Mouse (Mus musculus): Measurements from ENCODE around the gene Pkp3. TPM values are rescaled to one million over a fixed set of nuclear protein-coding genes. Genes with fewer than 3 reads are reported as not detected.

Gene Pkp3
- polyA plus RNA-seq, 1 experiment = 0.88 TPM

DNA sequence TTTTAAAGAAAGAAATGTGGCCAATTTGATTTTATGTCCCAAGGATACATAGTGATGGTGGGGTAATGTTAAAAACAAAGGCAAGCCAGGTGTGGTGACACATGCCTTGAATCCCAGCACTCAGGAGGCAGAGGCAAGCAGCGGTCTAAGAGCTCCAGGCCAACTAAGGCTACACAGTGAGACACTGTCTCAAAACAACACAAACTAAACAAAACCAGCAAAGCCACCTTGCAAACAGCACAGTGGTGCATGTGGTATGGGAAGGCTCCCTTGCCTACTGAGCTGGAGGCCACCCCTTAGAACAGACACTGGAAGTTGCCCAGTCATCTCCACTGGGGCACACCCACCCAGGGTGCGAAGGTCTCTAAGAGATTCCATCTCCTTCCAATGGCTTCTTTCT, 18.1 kb upstream of the Pkp3 start:
- Histone ChIP-seq H3K27me3 (ENCODE audit: control insufficient read depth, insufficient read depth, insufficient read length) (no peaks in the 10 kb centered on the region), H3K36me3 (ENCODE audit: control insufficient read depth, insufficient read depth) (no peaks in the 10 kb centered on the region), H3K79me3 (ENCODE audit: low read depth) (no peaks in the 10 kb centered on the region), H3K79me2 (ENCODE audit: control insufficient read depth, insufficient read depth) (no peaks in the 10 kb centered on the region), H3K4me3 (ENCODE audit: insufficient read depth, poor library complexity, severe bottlenecking) (no peak overlapping the region), H3ac (ENCODE audit: control insufficient read depth, insufficient read length, low read depth) (no peak overlapping the region)
- TF ChIP-seq FOSL1 (IDR thresholded peaks at IDR 0.05; ENCODE audit: insufficient read depth, low read length, poor library complexity, severe bottlenecking) (no peak), CTCF (IDR thresholded peaks at IDR 0.05; ENCODE audit: control insufficient read depth, insufficient read depth, insufficient read length) (no peak), MYOD1 (IDR thresholded peaks at IDR 0.05; ENCODE audit: control insufficient read depth, insufficient read length, low read depth) (no peak), USF1 (IDR thresholded peaks at IDR 0.05; ENCODE audit: low read depth) (no peak), MYOG (IDR thresholded peaks at IDR 0.05; ENCODE audit: control insufficient read depth, extremely low read depth, insufficient read length) (no peak), CEBPB (IDR thresholded peaks at IDR 0.05; ENCODE audit: low read depth) (no peak), MAX (IDR thresholded peaks at IDR 0.05) (no peak)

- H3ac ChIP-seq (ENCODE audit: control insufficient read depth, insufficient read length, low read depth) = peak within 1 kb of the TSS; percentile 71
- no peaks in the 10 kb centered on the region for H3K79me2 ChIP-seq (ENCODE audit: control insufficient read depth, insufficient read depth)
- H3K79me3 ChIP-seq (ENCODE audit: low read depth) = no peaks in the 10 kb centered on the region
- peak within 1 kb of the TSS; percentile 29 for H3K4me3 ChIP-seq (ENCODE audit: insufficient read depth, poor library complexity, severe bottlenecking)
- H3K36me3 ChIP-seq (ENCODE audit: control insufficient read depth, insufficient read depth) = no peaks in the 10 kb centered on the region
- no peaks in the 10 kb centered on the region for H3K27me3 ChIP-seq (ENCODE audit: control insufficient read depth, insufficient read depth, insufficient read length)
- no peak for TF ChIP-seq MYOG (IDR thresholded peaks at IDR 0.05; ENCODE audit: control insufficient read depth, extremely low read depth, insufficient read length)
- peak; percentile 55 for TF ChIP-seq MAX (IDR thresholded peaks at IDR 0.05)
These were observed 17.4 kb upstream of the Pkp3 start, which contains the start of gene B4galnt4 for GRCm38 (mm10) chr7:141060426-141061242. TSS of gene B4galnt4 (plus strand) at chr7:141061104.

- peak overlapping the region; percentile 71 for H3ac ChIP-seq (ENCODE audit: control insufficient read depth, insufficient read length, low read depth)
These were observed 16.7 kb upstream of the Pkp3 start for GRCm38 (mm10) chr7:141061269-141061692.

GRCm38 (mm10) chr7:141062525-141062924, 15.5 kb upstream of the Pkp3 start:
- Histone ChIP-seq H3K79me2 (ENCODE audit: control insufficient read depth, insufficient read depth) (no peaks in the 10 kb centered on the region), H3K36me3 (ENCODE audit: control insufficient read depth, insufficient read depth) (no peaks in the 10 kb centered on the region), H3K27me3 (ENCODE audit: control insufficient read depth, insufficient read depth, insufficient read length) (no peaks in the 10 kb centered on the region), H3ac (ENCODE audit: control insufficient read depth, insufficient read length, low read depth) (no peak overlapping the region), H3K79me3 (ENCODE audit: low read depth) (no peaks in the 10 kb centered on the region), H3K4me3 (ENCODE audit: insufficient read depth, poor library complexity, severe bottlenecking) (no peak overlapping the region)
- no peak for TF ChIP-seq MYOG (IDR thresholded peaks at IDR 0.05; ENCODE audit: control insufficient read depth, extremely low read depth, insufficient read length)

More at GRCm38 (mm10) chr7:141061269-141061692, 16.7 kb upstream of the Pkp3 start:
- H3K36me3 ChIP-seq (ENCODE audit: control insufficient read depth, insufficient read depth) = no peaks in the 10 kb centered on the region
- H3K27me3 ChIP-seq (ENCODE audit: control insufficient read depth, insufficient read depth, insufficient read length) = no peaks in the 10 kb centered on the region
- H3K79me3 ChIP-seq (ENCODE audit: low read depth) = no peaks in the 10 kb centered on the region
- H3K79me2 ChIP-seq (ENCODE audit: control insufficient read depth, insufficient read depth) = no peaks in the 10 kb centered on the region
- no peak for TF ChIP-seq FOSL1 (IDR thresholded peaks at IDR 0.05; ENCODE audit: insufficient read depth, low read length, poor library complexity, severe bottlenecking)
- TF ChIP-seq MYOG (IDR thresholded peaks at IDR 0.05; ENCODE audit: control insufficient read depth, extremely low read depth, insufficient read length) = no peak
- TF ChIP-seq USF1 (IDR thresholded peaks at IDR 0.05; ENCODE audit: low read depth) = no peak
- no peak for TF ChIP-seq MYOD1 (IDR thresholded peaks at IDR 0.05; ENCODE audit: control insufficient read depth, insufficient read length, low read depth)
- TF ChIP-seq CTCF (IDR thresholded peaks at IDR 0.05; ENCODE audit: control insufficient read depth, insufficient read depth, insufficient read length) = no peak
- no peak for TF ChIP-seq CEBPB (IDR thresholded peaks at IDR 0.05; ENCODE audit: low read depth)
- no peak for TF ChIP-seq MAX (IDR thresholded peaks at IDR 0.05)
- peak overlapping the region; percentile 29 for H3K4me3 ChIP-seq (ENCODE audit: insufficient read depth, poor library complexity, severe bottlenecking)

GRCm38 (mm10) chr7:141063353-141063752, 14.7 kb upstream of the Pkp3 start:
- no peaks in the 10 kb centered on the region for H3K79me2 ChIP-seq (ENCODE audit: control insufficient read depth, insufficient read depth)
- H3K36me3 ChIP-seq (ENCODE audit: control insufficient read depth, insufficient read depth) = no peaks in the 10 kb centered on the region
- TF ChIP-seq MAX (IDR thresholded peaks at IDR 0.05) (no peak), CEBPB (IDR thresholded peaks at IDR 0.05; ENCODE audit: low read depth) (no peak), FOSL1 (IDR thresholded peaks at IDR 0.05; ENCODE audit: insufficient read depth, low read length, poor library complexity, severe bottlenecking) (no peak), MYOD1 (IDR thresholded peaks at IDR 0.05; ENCODE audit: control insufficient read depth, insufficient read length, low read depth) (no peak), CTCF (IDR thresholded peaks at IDR 0.05; ENCODE audit: control insufficient read depth, insufficient read depth, insufficient read length) (no peak), USF1 (IDR thresholded peaks at IDR 0.05; ENCODE audit: low read depth) (no peak), MYOG (IDR thresholded peaks at IDR 0.05; ENCODE audit: control insufficient read depth, extremely low read depth, insufficient read length) (no peak)
- no peaks in the 10 kb centered on the region for H3K79me3 ChIP-seq (ENCODE audit: low read depth)
- no peak overlapping the region for H3K4me3 ChIP-seq (ENCODE audit: insufficient read depth, poor library complexity, severe bottlenecking)
- H3K27me3 ChIP-seq (ENCODE audit: control insufficient read depth, insufficient read depth, insufficient read length) = no peaks in the 10 kb centered on the region
- H3ac ChIP-seq (ENCODE audit: control insufficient read depth, insufficient read length, low read depth) = no peak overlapping the region

DNA sequence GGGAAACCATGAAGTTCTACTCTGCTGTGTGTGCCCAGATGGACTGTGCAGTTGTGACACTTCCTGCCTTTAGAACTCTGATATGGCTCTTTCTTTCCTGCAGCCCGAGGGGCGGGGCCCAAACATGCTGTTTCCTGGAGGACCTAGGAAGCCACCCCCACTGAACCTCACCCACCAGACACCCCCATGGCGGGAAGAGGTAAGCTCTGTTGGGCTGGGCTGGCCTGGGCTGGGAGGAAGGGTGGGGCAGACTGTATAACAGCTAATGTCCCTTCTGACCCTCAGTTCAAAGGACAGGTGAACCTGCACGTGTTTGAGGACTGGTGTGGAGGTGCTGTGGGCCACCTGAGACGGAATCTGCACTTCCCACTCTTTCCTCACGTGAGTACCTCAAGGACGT, 13.8 kb upstream of the Pkp3 start:
- Histone ChIP-seq H3K27me3 (ENCODE audit: control insufficient read depth, insufficient read depth, insufficient read length) (no peaks in the 10 kb centered on the region), H3ac (ENCODE audit: control insufficient read depth, insufficient read length, low read depth) (no peak overlapping the region), H3K4me3 (ENCODE audit: insufficient read depth, poor library complexity, severe bottlenecking) (no peak overlapping the region), H3K79me2 (ENCODE audit: control insufficient read depth, insufficient read depth) (no peaks in the 10 kb centered on the region), H3K79me3 (ENCODE audit: low read depth) (no peaks in the 10 kb centered on the region), H3K36me3 (ENCODE audit: control insufficient read depth, insufficient read depth) (no peaks in the 10 kb centered on the region)
- TF ChIP-seq MYOG (IDR thresholded peaks at IDR 0.05; ENCODE audit: control insufficient read depth, extremely low read depth, insufficient read length) (no peak), CEBPB (IDR thresholded peaks at IDR 0.05; ENCODE audit: low read depth) (no peak), MAX (IDR thresholded peaks at IDR 0.05) (no peak), FOSL1 (IDR thresholded peaks at IDR 0.05; ENCODE audit: insufficient read depth, low read length, poor library complexity, severe bottlenecking) (no peak), MYOD1 (IDR thresholded peaks at IDR 0.05; ENCODE audit: control insufficient read depth, insufficient read length, low read depth) (no peak), USF1 (IDR thresholded peaks at IDR 0.05; ENCODE audit: low read depth) (no peak), CTCF (IDR thresholded peaks at IDR 0.05; ENCODE audit: control insufficient read depth, insufficient read depth, insufficient read length) (no peak)
